Mouse (Mus musculus): Measurements from ENCODE around the gene Lhx2.

DNA sequence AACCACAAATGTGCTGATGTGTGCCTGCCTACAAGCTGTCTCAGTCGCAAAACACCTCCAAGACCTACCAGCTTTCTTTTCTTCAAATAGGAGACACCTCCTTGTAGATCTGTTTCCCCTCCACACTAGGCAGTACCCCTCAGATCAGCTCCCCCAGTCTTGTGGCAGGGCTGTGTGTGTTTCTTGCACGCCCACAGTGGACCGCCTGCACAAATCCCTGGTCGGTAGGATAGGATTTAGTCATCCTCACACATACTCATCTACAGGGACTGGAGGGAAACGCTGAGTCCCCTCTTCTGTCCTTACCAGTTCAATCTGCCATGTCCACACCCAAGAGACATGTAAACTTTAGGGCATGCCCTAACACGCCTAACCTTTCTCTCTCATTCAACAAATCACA lies 71.1 kb downstream of the Lhx2 start:
- no peak for TF ChIP-seq POLR2A (IDR thresholded peaks at IDR 0.05; ENCODE audit: low read depth, low read length)
- TF ChIP-seq CTCF (conservative IDR thresholded peaks at IDR 0.05; ENCODE audit: insufficient read depth, insufficient read length, low read depth, low read length) = no peak
